Mouse (Mus musculus): ENCODE data around the gene Padi1. TPM values are rescaled to one million over a fixed set of nuclear protein-coding genes. Genes with fewer than 3 reads are reported as not detected.

The Padi1 gene
- polyA plus RNA-seq (2015; fragmentation: Nextera tagmentation; extraction: Ambion mirVana): 0.05 and 0.13 TPM in 2 replicates

DNA sequence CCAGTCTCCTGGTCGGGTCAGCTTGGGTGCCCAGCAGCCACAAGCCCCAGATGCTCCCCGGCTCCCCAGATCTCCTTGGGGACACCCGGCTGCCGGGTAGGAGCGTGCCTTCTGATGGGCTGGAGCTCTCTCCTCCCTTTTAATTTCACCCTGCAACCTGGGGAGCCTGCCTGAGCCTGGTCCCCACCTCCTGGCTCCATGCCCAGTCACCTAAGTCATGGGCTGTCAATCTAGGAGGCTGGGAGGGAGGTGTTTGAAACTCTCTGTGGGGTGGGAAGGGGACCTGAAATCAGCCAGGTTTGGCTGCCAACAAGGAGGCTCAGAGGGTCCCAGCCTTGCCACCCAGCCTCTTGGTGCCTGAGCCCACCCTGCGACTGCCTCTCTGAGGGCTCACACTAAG lies at the start of gene Padi1:
Gene Padi1 (minus strand): TSS at position 113 of the 400 bp plus-strand sequence.

GRCm38 (mm10) chr4:140810458-140811260 lies 34.9 kb downstream of the Padi1 start, which contains the start of gene Padi3:
TSS of gene Padi3 (minus strand) at chr4:140810648.

GRCm38 (mm10) chr4:140774025-140774800 lies 71.4 kb downstream of the Padi1 start, which contains the start of gene Padi4:
TSS of gene Padi4 (minus strand) at chr4:140774236.

Other genes with a start within 250 kb of the Padi1 start
- 4.3 and 5.5 TPM in 2 replicates for gene Arhgef10l, start 179.8 kb downstream of the Padi1 start, polyA plus RNA-seq (2015; fragmentation: Nextera tagmentation; extraction: Ambion mirVana)
- 41.2 and 41.6 TPM in 2 replicates for gene Rcc2, start 145.2 kb downstream of the Padi1 start, polyA plus RNA-seq (2015; fragmentation: Nextera tagmentation; extraction: Ambion mirVana)
- gene Padi6, start 103.1 kb downstream of the Padi1 start, polyA plus RNA-seq (2015; fragmentation: Nextera tagmentation; extraction: Ambion mirVana): not detected in 2 replicates
- 22.3 and 31.9 TPM in 2 replicates for gene Padi4, start 71.5 kb downstream of the Padi1 start, polyA plus RNA-seq (2015; fragmentation: Nextera tagmentation; extraction: Ambion mirVana)
- 0.41 and 0.79 TPM in 2 replicates for gene Padi3, start 35.1 kb downstream of the Padi1 start, polyA plus RNA-seq (2015; fragmentation: Nextera tagmentation; extraction: Ambion mirVana)
- gene Padi2, start 60.6 kb upstream of the Padi1 start, polyA plus RNA-seq (2015; fragmentation: Nextera tagmentation; extraction: Ambion mirVana): 2.7 and 5.5 TPM in 2 replicates
- gene Sdhb, start 115.4 kb upstream of the Padi1 start, polyA plus RNA-seq (2015; fragmentation: Nextera tagmentation; extraction: Ambion mirVana): 195 and 204 TPM in 2 replicates
- 21.9 and 32.8 TPM in 2 replicates for gene Atp13a2, start 141.1 kb upstream of the Padi1 start, polyA plus RNA-seq (2015; fragmentation: Nextera tagmentation; extraction: Ambion mirVana)
- 110 and 150 TPM in 2 replicates for gene Mfap2, start 164.6 kb upstream of the Padi1 start, polyA plus RNA-seq (2015; fragmentation: Nextera tagmentation; extraction: Ambion mirVana)
- gene Crocc, start 214.8 kb upstream of the Padi1 start, polyA plus RNA-seq (2015; fragmentation: Nextera tagmentation; extraction: Ambion mirVana): 1.5 and 1.9 TPM in 2 replicates
- gene Necap2, start 232.6 kb upstream of the Padi1 start, polyA plus RNA-seq (2015; fragmentation: Nextera tagmentation; extraction: Ambion mirVana): 156 and 157 TPM in 2 replicates
- gene Spata21, start 242.6 kb upstream of the Padi1 start, polyA plus RNA-seq (2015; fragmentation: Nextera tagmentation; extraction: Ambion mirVana): 0.06 and 0.14 TPM in 2 replicates

Data from spleen, postnatal 0 days (tissue).